Comparison of ENCODE assay signal across 9 mouse cellular contexts in the genomic region with DNA sequence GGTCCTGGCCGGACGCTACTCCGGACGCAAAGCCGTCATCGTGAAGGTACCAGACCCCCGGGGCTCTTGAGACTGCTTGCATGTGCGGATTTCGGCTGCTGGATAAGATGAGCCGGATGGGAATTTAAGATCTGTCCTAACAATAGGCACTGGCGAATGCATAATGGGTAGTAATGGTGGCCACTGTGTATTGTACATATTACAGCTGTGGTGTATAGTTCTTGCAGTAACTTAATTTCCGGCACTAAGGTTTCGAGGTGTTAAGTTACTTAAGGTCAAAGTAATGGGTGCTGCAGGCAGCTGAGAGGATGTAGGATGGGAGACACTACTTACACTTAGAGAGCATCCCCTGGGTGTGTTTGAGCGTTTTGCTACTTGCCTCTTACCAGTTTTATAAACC. TPM values are rescaled to one million over a fixed set of nuclear protein-coding genes. Genes with fewer than 3 reads are reported as not detected.
DNase-seq lines count a peak whose midpoint lies in the region; ATAC-seq and TF ChIP-seq lines count a peak whose summit lies in the region.
"Had no signal": no experiment of that assay in that cellular context is flagged by ENCODE, and none has a peak within 500 bp of the region (broad histone marks: within the 10 kb centered on the region; RNA-seq: fewer than 3 reads in every experiment).

No protein-coding gene starts in this region.

- intact Hi-C loops in left cerebral cortex, postnatal 25 days (cut with DNase I), result loop anchor here (1.0 to 2.0 kb wide), 2 partner anchors 18 to 126 kb away; a partner anchor contains a TSS

- DNase-seq in embryo, embryonic 10 days (ENCODE audit: low spot score), result peak; percentile 19
- no peak for DNase-seq in embryo, embryonic 10.5 days (ENCODE audit: low spot score)
- no peak for DNase-seq in thymus, adult 2 months
- no peak for DNase-seq in thymus, postnatal 36 days
- no peak for DNase-seq in liver, embryonic 11.5 days (ENCODE audit: low spot score)
- no peak for DNase-seq in cerebellum, adult 8-10 months
- DNase-seq in layer of hippocampus, adult 9-11 months, result no peak
- DNase-seq in left cerebral cortex, postnatal 25 days (ENCODE audit: low spot score in 2 of 2), result no peak

- no peak for ATAC-seq in liver, embryonic 11.5 days (replicated peaks; ENCODE audit: low FRiP score)

- TF ChIP-seq CTCF in thymus, adult 2 months (IDR thresholded peaks at IDR 0.05; ENCODE audit: borderline replicate concordance, control insufficient read depth, extremely low read depth, insufficient read depth, low read length, poor library complexity), result no peak

- peaks cover 19% of the 10 kb centered on the region for H3K36me3 ChIP-seq in thymus, adult 2 months (ENCODE audit: control insufficient read depth, insufficient read depth, low read length)
- H3K36me3 ChIP-seq in liver, embryonic 11.5 days (ENCODE audit: control insufficient read depth, insufficient read depth, low read length), result peaks cover 22% of the 10 kb centered on the region

- peak overlapping the region; percentile 96 for H3K4me2 ChIP-seq in liver, embryonic 11.5 days

- no peaks in the 10 kb centered on the region for H3K27me3 ChIP-seq in thymus, adult 2 months (ENCODE audit: control insufficient read depth, insufficient read depth, low read length)
- H3K27me3 ChIP-seq in liver, embryonic 11.5 days (replicated peaks; ENCODE audit: control insufficient read depth, insufficient read depth, low read length), result no peaks in the 10 kb centered on the region

- WGBS in thymus, adult 2 months, result 1% methylated on average over 14 of the region's 14 CpGs
- WGBS in liver, embryonic 11.5 days, result under 1% methylated on average over 14 of the region's 14 CpGs

- H3K4me1 ChIP-seq in thymus, adult 2 months (replicated peaks; ENCODE audit: control insufficient read depth, insufficient read depth, low read length), result peaks cover 4% of the 10 kb centered on the region
- H3K4me1 ChIP-seq in liver, embryonic 11.5 days (replicated peaks; ENCODE audit: control insufficient read depth, insufficient read depth, low read length), result peaks cover 28% of the 10 kb centered on the region

- no peak for TF ChIP-seq POLR2A in thymus, adult 2 months (IDR thresholded peaks at IDR 0.05; ENCODE audit: control insufficient read depth, extremely low read depth, insufficient read depth, low read length, poor library complexity)

- peak overlapping the region; percentile 98 for H3K9ac ChIP-seq in liver, embryonic 11.5 days (ENCODE audit: low read depth, low read length)

- peak overlapping the region; percentile 66 for H3K4me3 ChIP-seq in thymus, adult 2 months (ENCODE audit: control insufficient read depth, insufficient read depth, low read length)
- peak overlapping the region; percentile 88 for H3K4me3 ChIP-seq in liver, embryonic 11.5 days (ENCODE audit: low read depth, low read length)

- peak overlapping the region; percentile 40; the same call in 1 of the 2 replicates for H3K27ac ChIP-seq in thymus, adult 2 months (ENCODE audit: control insufficient read depth, insufficient read depth, low read length)
- peak overlapping the region; percentile 60 for H3K27ac ChIP-seq in liver, embryonic 11.5 days (ENCODE audit: low read depth, low read length)

- H3K9me3 ChIP-seq in liver, embryonic 11.5 days (ENCODE audit: control insufficient read depth, low read length), result no peaks in the 10 kb centered on the region

RNA-seq across cellular contexts. Expression of a gene that starts 0.7 kb away (rescaled TPM):
- 666 and 730 TPM in 2 replicates for polyA plus RNA-seq in thymus, adult 2 months (2012; rRNA removed)
- 553 and 579 TPM in 2 replicates for polyA plus RNA-seq in liver, embryonic 11.5 days (2014; fragmentation: Nextera tagmentation; extraction: Ambion mirVana)
- 10 to 100 TPM; 32.5 to 37.0 TPM for total RNA-seq in left cerebral cortex, postnatal 25 days (2021)

RNA-seq across cellular contexts. Expression of a gene that starts 5.4 kb away (rescaled TPM):
- polyA plus RNA-seq in thymus, adult 2 months (2012; rRNA removed), result 63.6 and 83.6 TPM in 2 replicates
- 31.2 and 34.6 TPM in 2 replicates for polyA plus RNA-seq in liver, embryonic 11.5 days (2014; fragmentation: Nextera tagmentation; extraction: Ambion mirVana)
- total RNA-seq in left cerebral cortex, postnatal 25 days (2021), result 1 to 10 TPM; 2.0 to 2.4 TPM

RNA-seq across cellular contexts. Expression of a gene that starts 17.6 kb away (rescaled TPM):
- 1.3 and 3.1 TPM in 2 replicates for polyA plus RNA-seq in thymus, adult 2 months (2012; rRNA removed)
- polyA plus RNA-seq in liver, embryonic 11.5 days (2014; fragmentation: Nextera tagmentation; extraction: Ambion mirVana), result 3.2 and 5.0 TPM in 2 replicates
- 1 to 10 TPM; 4.0 to 6.0 TPM for total RNA-seq in left cerebral cortex, postnatal 25 days (2021)

RNA-seq across cellular contexts. Expression of a gene that starts 17.9 kb away (rescaled TPM):
- polyA plus RNA-seq in thymus, adult 2 months (2012; rRNA removed), result 27.4 and 28.5 TPM in 2 replicates
- polyA plus RNA-seq in liver, embryonic 11.5 days (2014; fragmentation: Nextera tagmentation; extraction: Ambion mirVana), result 12.6 and 13.4 TPM in 2 replicates
- total RNA-seq in left cerebral cortex, postnatal 25 days (2021), result 10 to 100 TPM; 35.6 to 37.0 TPM

RNA-seq across cellular contexts. Expression of a gene that starts 18.2 kb away (rescaled TPM):
- 0.49 TPM in 1 of 2 replicates, not detected in the other for polyA plus RNA-seq in thymus, adult 2 months (2012; rRNA removed)
- 8.7 and 9.2 TPM in 2 replicates for polyA plus RNA-seq in liver, embryonic 11.5 days (2014; fragmentation: Nextera tagmentation; extraction: Ambion mirVana)
- 1 to 10 TPM; 5.9 to 6.6 TPM for total RNA-seq in left cerebral cortex, postnatal 25 days (2021)
- total RNA-seq: granulocyte monocyte progenitor cell, adult 5-6 weeks had no signal
